Mouse (Mus musculus) cortical plate, adult 2 months (tissue): Measurements from ENCODE around the gene Prnd.

Source experiments
- CTCF ChIP-seq: fragments of 200-500 bp; IDR thresholded peaks from 2 replicates; pipeline ENCODE4 v1.5.1; 2011; ENCODE audit warnings: mild to moderate bottlenecking, control low read depth, low read length; ENCODE audit not compliant: insufficient read depth; ENCODE audit errors: extremely low read depth
- POLR2A ChIP-seq: fragments of 200-500 bp; IDR thresholded peaks from 2 replicates; pipeline ENCODE4 v1.6.1; 2011; ENCODE audit warnings: mild to moderate bottlenecking, low read length, control low read depth; ENCODE audit not compliant: insufficient read depth; ENCODE audit errors: extremely low read depth

DNA sequence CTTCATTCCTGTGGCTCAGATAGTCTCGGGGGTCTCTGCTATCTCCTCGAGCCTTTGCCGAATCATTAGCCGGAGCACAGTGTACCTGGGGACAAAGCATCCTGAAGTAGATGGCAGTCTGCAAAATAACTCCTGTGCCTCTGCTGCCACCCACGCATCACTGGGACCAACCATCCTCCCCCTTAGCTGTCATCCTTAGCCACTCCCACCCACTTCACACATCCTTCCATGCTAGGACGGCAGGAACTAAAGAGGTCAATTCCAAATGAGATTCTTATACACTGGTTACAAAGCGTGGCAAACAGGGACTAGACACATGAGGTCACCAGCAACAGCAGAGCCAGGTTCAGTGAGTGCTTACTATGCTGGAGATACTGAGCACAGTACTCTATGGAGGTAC is 45.7 kb downstream of the Prnd start:
- no peak for TF ChIP-seq CTCF
- TF ChIP-seq POLR2A, result no peak
